Mouse (Mus musculus) forebrain, postnatal 0 days (tissue): ENCODE results near the gene Uhmk1. TPM values are rescaled to one million over a fixed set of nuclear protein-coding genes. Genes with fewer than 3 reads are reported as not detected.
A peak's percentile ranks its signal among the peaks of the same experiment; 100 is the strongest.
"Not testable (repeated sequence)": the region's sequence is repeated elsewhere in the genome, so short reads cannot be mapped to it uniquely, and the experiment has no call there.

Experiments
- ATAC-seq: fragments of 200-750 bp; cut with Nextera tagmentation; 2 replicates; pipeline ENCODE4 v1.8.0; 2017; ENCODE audit warnings: mild to moderate bottlenecking, moderate library complexity
- DNase-seq: peaks from one replicate; pipeline ENCODE4 v3.0.0-alpha.2; 2015
- H3K27ac ChIP-seq: fragments of 300-500 bp; sonication (generic); 2 replicates; pipeline ENCODE4 v1.5.1; 2014; ENCODE audit warnings: low read depth, mild to moderate bottlenecking, antibody characterized with exemption, low read length, moderate library complexity, mixed read lengths
- H3K27me3 ChIP-seq: fragments of 300-500 bp; sonication (generic); 2 replicates; pipeline ENCODE4 v1.6.1; 2014; ENCODE audit warnings: mild to moderate bottlenecking, low read length, mixed read lengths; ENCODE audit not compliant: insufficient read depth
- H3K36me3 ChIP-seq: fragments of 300-500 bp; sonication (generic); 2 replicates; pipeline ENCODE4 v1.6.1; 2014; ENCODE audit warnings: mild to moderate bottlenecking, moderate library complexity; ENCODE audit not compliant: insufficient read depth
- H3K4me1 ChIP-seq: fragments of 300-500 bp; sonication (generic); 2 replicates; pipeline ENCODE4 v1.6.1; 2014; ENCODE audit warnings: antibody characterized with exemption; ENCODE audit not compliant: insufficient read depth
- H3K4me2 ChIP-seq: fragments of 300-500 bp; sonication (generic); 2 replicates; pipeline ENCODE4 v1.6.1; 2014; ENCODE audit warnings: low read depth, mild to moderate bottlenecking, moderate library complexity
- H3K4me3 ChIP-seq: fragments of 300-500 bp; sonication (generic); 2 replicates; pipeline ENCODE4 v1.5.1; 2014; ENCODE audit warnings: low read depth, low read length, mixed read lengths
- H3K9ac ChIP-seq: fragments of 300-500 bp; sonication (generic); 2 replicates; pipeline ENCODE4 v1.6.1; 2014; ENCODE audit warnings: mild to moderate bottlenecking
- H3K9me3 ChIP-seq: fragments of 300-500 bp; sonication (generic); 2 replicates; pipeline ENCODE4 v1.6.1; 2016; ENCODE audit warnings: low read length
- CTCF ChIP-seq: sonication (generic); IDR thresholded peaks from 2 replicates; pipeline ENCODE4 v1.5.1; 2016; ENCODE audit warnings: antibody characterized with exemption, control low read depth, low read depth
- WGBS: fragments of 180-500 bp; shearing (Covaris S2); extraction: QIAGEN DNeasy Blood & Tissue Kit; methylation state at CpG from one replicate; pipeline ENCODE4 v1.1.7; 2014; 5-methylcytosine and 5-hydroxymethylcytosine counted together
- polyA plus RNA-seq: library from polyadenylated mRNA; unstranded; fragments of >200 nt; fragmentation: Nextera tagmentation; extraction: Ambion mirVana; gene quantifications from 2 replicates; pipeline ENCODE4 v1.2.1, GENCODE M21; 2015
- total RNA-seq: library from RNA; depleted of rRNA; stranded (reverse); fragments of >200 nt; gene quantifications from 2 replicates; pipeline ENCODE4 v1.2.3, GENCODE M21; 2014; rRNA removed

The Uhmk1 gene
- total RNA-seq (34.5 and 44.1 TPM in 2 replicates), polyA plus RNA-seq (4.7 and 6.8 TPM in 2 replicates)

DNA sequence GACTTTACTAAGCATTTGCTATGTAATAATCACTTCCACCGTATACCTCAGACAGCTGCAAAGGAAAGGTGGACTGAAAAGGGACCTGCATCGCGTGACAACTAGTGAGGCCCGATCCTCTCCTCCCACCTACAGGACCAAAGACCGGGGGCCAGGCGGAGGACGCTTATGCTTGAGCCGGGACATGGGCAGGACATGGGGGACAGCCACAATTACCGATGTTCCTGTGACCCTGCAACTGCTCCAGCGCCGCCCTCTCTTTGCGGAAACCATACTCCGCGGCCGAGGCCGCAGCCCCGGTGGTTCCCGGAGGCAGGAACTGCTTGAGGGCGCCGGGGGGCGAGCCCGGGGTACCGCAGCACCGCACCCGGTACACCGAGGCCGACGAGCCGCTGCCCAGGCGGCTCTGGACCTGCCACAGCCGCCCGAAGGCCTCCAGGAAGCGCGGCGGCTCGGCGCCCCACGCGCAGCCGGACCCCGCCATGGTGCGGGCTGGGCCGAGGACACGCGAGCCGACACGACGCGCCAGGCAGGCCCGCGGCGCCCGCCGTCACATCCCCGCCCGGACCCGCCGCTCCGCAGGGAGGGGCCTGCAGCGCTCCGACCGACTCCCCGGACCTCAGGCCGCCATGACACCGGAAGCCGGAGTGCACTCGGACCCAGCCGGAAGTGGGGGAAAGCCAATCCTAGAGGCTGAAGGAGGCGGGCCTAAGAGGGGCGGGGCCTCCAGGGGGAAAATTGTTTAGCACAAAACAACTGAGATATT lies at the start of gene Uhmk1:
TSS of gene Uhmk1 (minus strand) at position 641 of the 766 bp plus-strand sequence.
- under 1% methylated on average over 66 of the region's 70 CpGs for WGBS
- Histone ChIP-seq H3K4me1 (peaks cover 3% of the 10 kb centered on the region; the same call in 1 of the 2 replicates), H3K9me3 (no peaks in the 10 kb centered on the region), H3K4me2 (peak within 1 kb of the TSS; percentile 69), H3K27me3 (no peaks in the 10 kb centered on the region), H3K9ac (peak within 1 kb of the TSS; percentile 88), H3K4me3 (peak within 1 kb of the TSS; percentile 75), H3K27ac (peak within 1 kb of the TSS; percentile 59; the same call in 1 of the 2 replicates), H3K36me3 (peaks cover 9% of the 10 kb centered on the region)
- ATAC-seq (peak; percentile 99), DNase-seq (peak; percentile 91)
- TF ChIP-seq CTCF, result no peak

DNA sequence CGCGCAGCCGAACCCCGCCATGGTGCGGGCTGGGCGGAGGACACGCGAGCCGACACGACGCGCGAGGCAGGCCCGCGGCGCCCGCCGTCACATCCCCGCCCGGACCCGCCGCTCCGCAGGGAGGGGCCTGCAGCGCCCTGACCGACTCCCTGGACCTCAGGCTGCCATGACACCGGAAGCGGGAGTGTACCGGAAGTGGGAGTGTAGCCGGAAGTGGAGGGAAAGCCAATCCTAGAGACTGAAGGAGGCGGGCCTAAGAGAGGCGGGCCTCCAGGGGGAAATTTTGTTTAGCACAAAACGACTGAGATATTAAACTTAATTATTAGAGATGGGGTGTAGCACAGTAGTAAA lies 40.3 kb upstream of the Uhmk1 start:
- ATAC-seq (peak; percentile 100), DNase-seq (peak; percentile 91)
- peak overlapping the region; percentile 86 for H3K4me2 ChIP-seq
- H3K27me3 ChIP-seq, result no peaks in the 10 kb centered on the region
- H3K27ac ChIP-seq, result no peak overlapping the region
- peak overlapping the region; percentile 60 for H3K4me3 ChIP-seq
- no peaks in the 10 kb centered on the region for H3K4me1 ChIP-seq
- peak overlapping the region; percentile 74 for H3K9ac ChIP-seq
- no peaks in the 10 kb centered on the region for H3K36me3 ChIP-seq
- no peaks in the 10 kb centered on the region for H3K9me3 ChIP-seq
- 4% methylated on average over 32 of the region's 32 CpGs for WGBS
- no peak for TF ChIP-seq CTCF

DNA sequence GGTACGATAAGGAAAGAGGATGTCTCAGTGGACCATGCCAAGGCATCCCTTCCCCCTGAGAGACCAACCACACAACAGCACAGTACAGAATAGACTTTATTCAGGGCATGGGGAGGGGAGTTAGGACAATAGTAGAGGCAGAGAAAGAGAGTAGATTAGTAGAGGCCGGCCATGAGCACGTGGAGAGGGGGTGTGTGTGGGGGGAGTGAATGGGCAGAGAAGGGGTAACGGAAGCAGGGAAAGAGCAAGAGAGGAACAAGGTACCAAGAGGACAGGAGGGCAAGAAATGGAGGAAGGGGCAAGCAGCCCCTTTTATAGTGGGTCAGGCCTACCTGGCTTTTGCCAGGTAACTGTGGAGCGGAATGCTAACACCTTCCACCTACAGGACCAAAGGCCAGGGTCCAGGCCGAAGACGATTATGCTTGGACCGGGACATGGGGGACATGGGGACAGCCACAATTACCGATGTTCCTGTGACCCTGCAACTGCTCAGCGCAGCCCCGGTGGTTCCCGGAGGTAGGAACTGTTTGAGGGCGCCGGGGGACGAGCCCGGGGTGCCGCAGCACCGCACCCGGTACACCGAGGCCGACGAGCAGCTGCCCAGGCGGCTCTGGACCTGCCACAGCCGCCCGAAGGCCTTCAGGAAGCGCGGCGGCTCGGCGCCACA lies 39.8 kb upstream of the Uhmk1 start:
- H3K9ac ChIP-seq, result peak overlapping the region; percentile 74
- peak overlapping the region; percentile 60 for H3K4me3 ChIP-seq
- ATAC-seq (no peak; the same call in 1 of the 2 replicates), DNase-seq (no peak)
- H3K27me3 ChIP-seq, result no peaks in the 10 kb centered on the region
- no peaks in the 10 kb centered on the region for H3K9me3 ChIP-seq
- no peak for TF ChIP-seq CTCF
- no peak overlapping the region for H3K27ac ChIP-seq
- H3K36me3 ChIP-seq, result no peaks in the 10 kb centered on the region
- H3K4me2 ChIP-seq, result peak overlapping the region; percentile 86
- no peaks in the 10 kb centered on the region for H3K4me1 ChIP-seq
- 32% methylated on average over 29 of the region's 30 CpGs for WGBS

DNA sequence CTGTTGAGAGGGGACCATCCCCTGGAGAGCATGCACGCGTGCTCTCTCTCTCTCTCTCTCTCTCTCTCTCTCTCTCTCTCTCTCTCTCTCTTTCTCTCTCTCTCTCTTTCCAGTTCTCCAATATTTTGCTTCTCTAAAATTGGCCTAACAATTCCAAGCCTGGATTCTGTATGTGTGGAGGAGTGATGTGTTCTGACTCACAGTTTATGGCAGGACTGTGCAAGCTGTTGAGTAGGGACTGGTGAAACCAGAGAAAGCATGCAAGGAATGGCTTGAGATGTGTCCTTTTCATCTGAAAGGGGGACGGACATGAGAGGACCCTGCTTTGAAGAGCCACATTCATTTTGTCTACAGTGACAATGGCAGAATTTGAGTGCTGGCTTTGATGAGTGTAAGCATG lies 29.8 kb upstream of the Uhmk1 start:
- H3K27me3 ChIP-seq, result no peaks in the 10 kb centered on the region
- ATAC-seq, result no peak
- no peaks in the 10 kb centered on the region for H3K36me3 ChIP-seq
- DNase-seq, result no peak
- H3K9ac ChIP-seq, result no peak overlapping the region
- no peak overlapping the region for H3K27ac ChIP-seq
- no peak overlapping the region for H3K4me2 ChIP-seq
- WGBS, result 85% methylated on average over 3 of the region's 3 CpGs
- H3K4me1 ChIP-seq, result no peaks in the 10 kb centered on the region
- no peaks in the 10 kb centered on the region for H3K9me3 ChIP-seq
- no peak overlapping the region for H3K4me3 ChIP-seq
- TF ChIP-seq CTCF, result no peak

DNA sequence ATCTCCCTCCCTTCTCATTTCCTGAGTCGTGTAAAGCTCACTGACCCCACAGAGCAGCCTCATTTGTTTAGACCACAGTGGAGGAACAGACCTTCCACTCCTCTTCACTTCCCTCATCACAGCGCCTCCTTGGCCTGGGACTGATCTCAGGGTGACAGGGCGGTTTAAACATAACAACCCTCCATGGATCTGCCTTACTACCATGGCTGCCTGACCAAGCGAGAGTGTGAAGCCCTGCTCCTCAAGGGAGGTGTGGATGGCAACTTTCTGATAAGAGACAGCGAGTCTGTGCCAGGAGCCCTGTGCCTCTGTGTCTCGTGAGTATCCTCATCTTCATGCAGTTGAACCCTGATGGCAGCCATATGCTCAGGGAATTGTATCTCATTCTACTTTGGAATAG lies 17.5 kb upstream of the Uhmk1 start, which contains the start of gene Sh2d1b2:
TSS of gene Sh2d1b2 (plus strand) at position 62 of the 400 bp plus-strand sequence.
- H3K36me3 ChIP-seq, H3K4me3 ChIP-seq, H3K4me2 ChIP-seq, H3K4me1 ChIP-seq, ATAC-seq, DNase-seq, H3K9me3 ChIP-seq, H3K9ac ChIP-seq, H3K27ac ChIP-seq, H3K27me3 ChIP-seq: not testable (repeated sequence)
- WGBS, result 74% methylated on average over 5 of the region's 6 CpGs

DNA sequence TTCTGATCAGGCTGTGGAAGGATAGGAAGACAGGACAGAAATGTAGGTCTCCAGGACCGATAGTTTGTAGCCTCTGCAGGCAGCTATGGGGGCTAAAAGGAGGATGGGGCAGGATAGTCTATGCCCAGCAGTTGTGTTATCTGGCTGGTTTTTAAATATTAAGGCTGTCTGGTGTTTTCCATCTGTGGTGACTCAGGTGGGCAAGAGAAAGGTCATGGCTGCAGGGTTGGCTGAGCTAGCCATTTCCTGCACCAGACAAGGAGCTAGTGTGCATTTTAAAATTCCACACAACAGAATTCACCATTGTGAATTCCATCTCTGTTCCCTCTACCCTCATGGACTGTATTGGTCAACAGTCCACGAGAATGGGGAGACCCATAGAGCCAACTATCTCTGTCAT lies 8.1 kb upstream of the Uhmk1 start:
- H3K9ac ChIP-seq, result no peak overlapping the region
- TF ChIP-seq CTCF, result no peak
- no peak overlapping the region for H3K27ac ChIP-seq
- H3K4me3 ChIP-seq, result no peak overlapping the region
- no peak overlapping the region for H3K4me2 ChIP-seq
- DNase-seq (no peak), ATAC-seq (no peak)
- no peaks in the 10 kb centered on the region for H3K4me1 ChIP-seq
- H3K27me3 ChIP-seq, result no peaks in the 10 kb centered on the region
- no peaks in the 10 kb centered on the region for H3K36me3 ChIP-seq
- 78% methylated on average over 2 of the region's 2 CpGs for WGBS
- H3K9me3 ChIP-seq, result no peaks in the 10 kb centered on the region

DNA sequence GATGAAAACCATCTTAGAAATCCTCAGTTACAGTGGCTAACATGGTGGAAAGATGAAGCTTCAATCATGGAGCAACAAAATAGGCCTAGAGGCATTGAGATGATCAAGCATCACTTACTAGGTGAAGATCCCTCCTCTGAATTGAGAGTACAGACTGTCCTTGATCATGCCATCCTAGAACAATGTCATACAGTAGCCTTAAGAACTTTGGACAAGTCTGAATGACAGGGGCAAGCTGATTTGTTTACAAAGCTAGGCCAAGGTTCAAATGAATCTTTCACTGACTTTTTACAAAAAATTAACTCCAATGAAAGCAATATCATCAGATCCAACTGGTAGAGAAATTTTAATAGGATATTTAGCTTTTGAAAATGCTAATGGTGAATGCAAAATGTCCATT lies 5.2 kb upstream of the Uhmk1 start:
- DNase-seq (no peak), ATAC-seq (no peak)
- H3K27ac ChIP-seq, result no peak overlapping the region
- H3K4me3 ChIP-seq, result no peak overlapping the region
- no peak overlapping the region for H3K4me2 ChIP-seq
- no peaks in the 10 kb centered on the region for H3K36me3 ChIP-seq
- no peaks in the 10 kb centered on the region for H3K4me1 ChIP-seq
- H3K9ac ChIP-seq, result no peak overlapping the region
- H3K27me3 ChIP-seq, result no peaks in the 10 kb centered on the region
- no peak for TF ChIP-seq CTCF
- H3K9me3 ChIP-seq, result no peaks in the 10 kb centered on the region
